Mouse (Mus musculus): ENCODE measurements at regions not wholly inside any gene's neighbourhood (a gene's known extent, or its start where the extent isn't known, plus 50 kb on each side); places are given as distances from the start of the nearest gene placed in this dataset.

DNA sequence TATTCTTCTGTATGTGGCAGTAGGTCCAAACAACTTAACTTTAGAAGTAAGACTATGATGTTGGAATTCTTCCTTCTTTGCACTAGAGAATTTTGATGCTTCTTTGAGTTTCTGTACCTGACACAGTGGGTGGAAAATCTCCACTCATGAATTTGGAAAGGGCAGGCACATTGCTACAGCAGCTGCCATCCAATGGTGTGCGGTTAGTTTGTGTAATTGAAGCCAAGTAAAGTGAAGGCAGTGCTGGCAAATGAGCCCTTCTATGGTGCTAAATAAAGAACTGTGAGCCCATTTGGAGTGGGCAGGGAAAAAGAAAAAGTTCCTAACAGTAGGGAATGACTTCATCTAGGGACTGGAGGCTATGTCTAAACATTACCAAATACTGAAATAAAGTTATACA, 3583.4 kb downstream of the 9330182O14Rik start:
- TF ChIP-seq MAZ (IDR thresholded peaks at IDR 0.05; ENCODE audit: low read depth, low read length) (no peak), POLR2A (IDR thresholded peaks at IDR 0.05; ENCODE audit: low read depth, low read length) (no peak), MAX (IDR thresholded peaks at IDR 0.05; ENCODE audit: low read length) (no peak), CHD1 (IDR thresholded peaks at IDR 0.05; ENCODE audit: low read depth, low read length) (no peak), CTCF (conservative IDR thresholded peaks at IDR 0.05 in 1 of 2, IDR thresholded peaks at IDR 0.05 in 1 of 2; ENCODE audit: low read depth in 2 of 2, low read length in 2 of 2) (no peak)

All from CH12.LX (cell line).